Mouse (Mus musculus) kidney, postnatal 0 days (tissue): Measurements from ENCODE around the gene Trcg1. TPM values are rescaled to one million over a fixed set of nuclear protein-coding genes. Genes with fewer than 3 reads are reported as not detected.

Experiments
- ATAC-seq: fragments of 200-750 bp; cut with Nextera tagmentation; replicated peaks from 2 replicates; pipeline ENCODE4 v1.8.0; 2017; ENCODE audit warnings: low read depth, moderate number of reproducible peaks, moderate TSS enrichment, moderate library complexity; ENCODE audit not compliant: low FRiP score
- DNase-seq: peaks from one replicate; pipeline ENCODE4 v3.0.0-alpha.2; 2016; ENCODE audit warnings: low spot score
- H3K27ac ChIP-seq: fragments of 300-500 bp; sonication (generic); 2 replicates; pipeline ENCODE4 v1.5.1; 2014; ENCODE audit warnings: mild to moderate bottlenecking
- H3K27me3 ChIP-seq: fragments of 300-500 bp; sonication (generic); 2 replicates; pipeline ENCODE4 v1.6.1; 2014; ENCODE audit warnings: low read length, mixed read lengths; ENCODE audit not compliant: insufficient read depth
- H3K36me3 ChIP-seq: fragments of 300-500 bp; sonication (generic); 2 replicates; pipeline ENCODE4 v1.6.1; 2014; ENCODE audit warnings: low read length, mixed read lengths; ENCODE audit not compliant: insufficient read depth
- H3K4me1 ChIP-seq: fragments of 300-500 bp; sonication (generic); replicated peaks from 2 replicates; pipeline ENCODE4 v1.6.1; 2014; ENCODE audit warnings: antibody characterized with exemption, low read length, mixed read lengths; ENCODE audit not compliant: insufficient read depth
- H3K4me2 ChIP-seq: fragments of 300-500 bp; sonication (generic); 2 replicates; pipeline ENCODE4 v1.6.1; 2014; ENCODE audit warnings: mild to moderate bottlenecking, low read length, moderate library complexity, mixed read lengths
- H3K4me3 ChIP-seq: fragments of 300-500 bp; sonication (generic); replicated peaks from 2 replicates; pipeline ENCODE4 v1.5.1; 2014; ENCODE audit warnings: low read depth, low read length
- H3K9ac ChIP-seq: fragments of 300-500 bp; sonication (generic); 2 replicates; pipeline ENCODE4 v1.6.1; 2014; ENCODE audit warnings: low read depth, low read length
- H3K9me3 ChIP-seq: fragments of 300-500 bp; sonication (generic); replicated peaks from 2 replicates; pipeline ENCODE4 v1.6.1; 2016; ENCODE audit warnings: low read length, inconsistent platforms, mixed read lengths
- CTCF ChIP-seq: IDR thresholded peaks from 2 replicates; pipeline ENCODE4 v1.5.1; 2016; ENCODE audit warnings: antibody characterized with exemption, low read depth, mild to moderate bottlenecking, moderate library complexity
- whole genome bisulfite sequencing: fragments of 180-500 bp; shearing (Covaris S2); extraction: QIAGEN DNeasy Blood & Tissue Kit; methylation state at CpG from one replicate; pipeline ENCODE4 v1.1.7; 2014; 5-methylcytosine and 5-hydroxymethylcytosine counted together
- polyA plus RNA-seq: library from polyadenylated mRNA; unstranded; fragments of >200 nt; fragmentation: Nextera tagmentation; extraction: Ambion mirVana; gene quantifications from 2 replicates; pipeline ENCODE4 v1.2.1, GENCODE M21; 2015

Trcg1 gene
- polyA plus RNA-seq, 1 experiment from 2014 or later: 0.04 TPM

DNA sequence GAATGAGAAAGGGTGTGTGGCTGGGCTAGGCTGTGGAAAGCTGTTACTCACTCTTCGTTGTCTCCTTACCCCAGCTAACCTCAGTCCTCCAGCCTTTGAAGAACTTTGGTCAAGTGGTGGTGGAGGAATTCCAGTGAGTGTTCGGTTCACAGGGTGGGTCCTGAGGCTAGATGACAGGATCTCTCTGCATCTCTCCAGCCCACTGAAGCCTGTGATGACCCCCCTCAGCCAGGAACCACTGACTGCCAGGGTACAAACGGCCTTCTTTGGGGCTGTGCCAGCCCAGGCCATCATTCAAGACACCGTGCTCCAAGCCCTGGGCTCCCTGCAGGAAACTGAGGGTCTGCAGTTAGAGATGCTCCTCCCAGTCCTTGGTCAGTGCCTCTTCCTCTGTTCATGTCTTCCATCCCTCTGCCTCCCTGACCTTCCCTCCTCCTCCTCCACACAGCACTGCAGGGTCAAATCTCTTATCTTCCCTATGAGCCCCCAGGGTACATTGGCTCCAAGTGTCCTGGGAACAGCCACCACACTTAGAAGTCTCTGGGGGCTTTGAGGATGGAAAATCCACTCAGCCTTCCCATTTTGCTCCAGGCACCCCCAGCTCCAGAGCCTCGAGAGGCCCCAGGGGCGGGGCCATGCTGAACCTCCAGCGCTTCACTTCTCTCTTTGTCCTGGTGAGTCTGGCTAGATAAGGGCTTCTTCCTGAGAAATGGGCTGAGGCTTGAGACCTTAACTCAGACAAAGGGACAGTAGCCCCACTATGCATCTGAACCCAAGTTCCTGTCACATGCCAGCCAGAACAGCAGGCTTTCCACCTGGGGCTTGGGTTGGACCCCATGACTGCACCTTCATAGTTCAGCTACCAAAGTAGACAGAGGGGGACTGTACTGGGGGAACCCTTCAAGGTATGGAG lies 11.9 kb downstream of the Trcg1 start:
- Histone ChIP-seq H3K27ac (no peak overlapping the region), H3K9ac (no peak overlapping the region), H3K9me3 (no peaks in the 10 kb centered on the region), H3K4me1 (0 out of 2 replicates have a peak, but pooled peaks cover 4% of the 10 kb centered on the region), H3K36me3 (0 out of 2 replicates have a peak, but pooled peaks cover 12% of the 10 kb centered on the region), H3K4me2 (no peak overlapping the region), H3K27me3 (no peaks in the 10 kb centered on the region), H3K4me3 (no peak overlapping the region)
- DNase-seq (no peak), ATAC-seq (no peak)
- no peak for TF ChIP-seq CTCF
- 59% methylated on average over 7 of the region's 7 CpGs for WGBS

DNA sequence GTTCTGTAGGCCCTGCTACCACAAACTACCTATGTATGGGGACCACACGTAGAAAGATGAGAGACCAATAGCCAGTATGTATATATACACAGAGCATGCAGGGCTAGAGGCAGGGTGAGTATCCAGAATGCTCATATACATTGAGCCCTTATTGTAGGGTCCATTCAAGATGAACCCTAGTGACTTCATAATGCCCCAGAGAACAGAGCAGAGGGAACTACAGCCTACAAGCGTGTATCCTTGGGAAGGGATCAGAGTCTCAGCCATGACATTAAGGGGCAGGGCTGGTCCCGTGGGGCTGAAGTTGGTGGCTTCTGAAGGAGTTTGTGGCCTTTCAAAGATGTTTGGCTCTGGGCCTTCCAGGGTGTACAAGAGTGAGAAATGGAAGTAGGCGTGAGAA lies 13.7 kb downstream of the Trcg1 start:
- H3K27ac ChIP-seq: no peak overlapping the region
- no peaks in the 10 kb centered on the region for H3K27me3 ChIP-seq
- H3K4me3 ChIP-seq: no peak overlapping the region
- ATAC-seq: no peak
- TF ChIP-seq CTCF: no peak
- WGBS: 94% methylated on average over 4 of the region's 4 CpGs
- H3K9me3 ChIP-seq: no peaks in the 10 kb centered on the region
- H3K36me3 ChIP-seq: 0 out of 2 replicates have a peak, but pooled peaks cover 18% of the 10 kb centered on the region
- H3K4me1 ChIP-seq: 0 out of 2 replicates have a peak, but pooled peaks cover 4% of the 10 kb centered on the region
- no peak overlapping the region for H3K4me2 ChIP-seq
- no peak for DNase-seq
- no peak overlapping the region for H3K9ac ChIP-seq

DNA sequence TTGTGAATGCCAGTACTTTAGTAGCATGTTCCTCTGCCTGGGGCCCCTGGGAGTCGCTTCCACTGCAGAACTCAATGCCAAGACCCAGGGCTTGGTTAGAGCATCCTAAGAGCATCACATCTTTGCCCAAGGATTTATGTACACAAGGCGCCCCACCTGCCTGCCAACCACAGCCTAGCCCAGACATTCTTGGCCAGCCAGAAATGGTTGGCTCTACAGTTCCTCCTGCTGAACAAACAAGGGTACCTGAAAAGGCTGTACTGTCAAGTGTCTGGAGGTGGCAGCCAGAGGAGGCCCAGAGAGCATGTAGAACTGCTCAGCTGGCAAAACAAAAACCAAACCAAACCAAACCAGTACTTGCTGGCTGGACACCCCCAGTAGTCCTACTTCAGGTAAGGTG lies 14.8 kb downstream of the Trcg1 start:
- DNase-seq (no peak), ATAC-seq (no peak)
- WGBS: 96% methylated on average over 2 of the region's 2 CpGs
- H3K27me3 ChIP-seq: no peaks in the 10 kb centered on the region
- H3K9me3 ChIP-seq: no peaks in the 10 kb centered on the region
- no peak overlapping the region for H3K9ac ChIP-seq
- 0 out of 2 replicates have a peak, but pooled peaks cover 4% of the 10 kb centered on the region for H3K4me1 ChIP-seq
- H3K4me2 ChIP-seq: no peak overlapping the region
- H3K4me3 ChIP-seq: no peak overlapping the region
- H3K27ac ChIP-seq: no peak overlapping the region
- no peak for TF ChIP-seq CTCF
- H3K36me3 ChIP-seq: peaks cover 28% of the 10 kb centered on the region; the same call in 1 of the 2 replicates

DNA sequence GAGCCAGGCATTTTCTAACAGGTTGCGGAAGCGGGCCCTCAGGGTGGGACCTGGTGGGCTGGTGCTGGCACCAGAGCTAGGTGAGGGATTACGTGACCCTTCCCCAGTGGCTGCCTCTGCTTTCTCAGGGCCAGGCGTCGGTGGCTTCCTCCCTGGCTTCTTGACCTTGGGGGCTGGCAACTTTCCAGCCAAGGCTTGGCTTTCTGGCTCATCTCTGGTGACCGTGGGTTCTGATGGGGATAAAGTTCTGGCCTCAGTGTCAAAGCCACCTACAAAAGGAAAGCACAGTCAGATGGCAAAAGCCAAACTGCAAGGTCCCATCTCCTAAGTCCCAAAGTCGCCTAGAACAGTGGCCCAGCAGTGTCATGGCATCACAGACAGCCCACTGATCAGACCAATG lies 17.7 kb downstream of the Trcg1 start:
- Histone ChIP-seq H3K4me3 (no peak overlapping the region), H3K9me3 (no peaks in the 10 kb centered on the region)

DNA sequence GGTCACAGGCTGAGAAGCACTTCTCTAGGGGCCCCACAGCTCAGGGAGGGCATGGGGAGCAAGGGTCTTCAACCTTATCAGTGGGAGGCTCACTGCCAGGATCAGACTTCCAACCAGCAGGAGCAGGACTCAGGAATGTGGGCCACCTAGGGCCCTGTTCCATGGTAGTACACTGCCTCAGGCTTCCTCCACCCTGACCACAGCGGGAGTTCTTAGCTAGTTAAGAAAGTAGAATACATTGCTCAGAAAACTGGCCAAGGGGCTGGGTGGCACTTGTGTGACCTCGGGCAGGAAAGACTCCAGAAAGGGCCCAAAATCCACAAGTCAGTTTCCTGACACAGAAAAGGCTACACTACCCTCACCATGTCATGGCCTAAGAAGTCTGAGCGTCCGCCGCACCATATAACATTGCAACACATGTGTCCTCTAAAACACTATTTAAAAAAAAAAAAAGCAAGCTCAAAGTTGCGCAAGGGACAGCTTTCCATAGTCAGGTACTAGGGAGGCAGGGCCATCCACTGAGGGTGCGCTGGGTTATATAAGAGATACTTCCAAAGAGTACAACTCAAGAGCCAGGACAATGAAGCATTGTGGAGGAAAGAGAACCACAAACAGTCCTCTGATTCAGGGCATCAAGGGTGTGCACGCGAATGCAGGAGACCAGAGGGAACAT lies 18.6 kb downstream of the Trcg1 start:
- H3K36me3 ChIP-seq: peaks cover 52% of the 10 kb centered on the region
- H3K4me3 ChIP-seq: no peak overlapping the region
- 0 out of 2 replicates have a peak, but pooled peaks cover under 1% of the 10 kb centered on the region for H3K4me1 ChIP-seq
- no peak for ATAC-seq
- no peak for TF ChIP-seq CTCF
- no peak overlapping the region for H3K9ac ChIP-seq
- 88% methylated on average over 9 of the region's 9 CpGs for WGBS
- DNase-seq: no peak
- no peaks in the 10 kb centered on the region for H3K27me3 ChIP-seq
- no peak overlapping the region for H3K27ac ChIP-seq
- no peak overlapping the region for H3K4me2 ChIP-seq
- H3K9me3 ChIP-seq: no peaks in the 10 kb centered on the region

More for the DNA sequence above, 17.7 kb downstream of the Trcg1 start:
- H3K9ac ChIP-seq: no peak overlapping the region
- no peak for TF ChIP-seq CTCF
- peaks cover 52% of the 10 kb centered on the region for H3K36me3 ChIP-seq
- H3K4me1 ChIP-seq: no peaks in the 10 kb centered on the region
- 81% methylated on average over 7 of the region's 7 CpGs for WGBS
- DNase-seq (no peak), ATAC-seq (no peak)
- no peak overlapping the region for H3K4me2 ChIP-seq
- H3K27ac ChIP-seq: no peak overlapping the region
- no peaks in the 10 kb centered on the region for H3K27me3 ChIP-seq

DNA sequence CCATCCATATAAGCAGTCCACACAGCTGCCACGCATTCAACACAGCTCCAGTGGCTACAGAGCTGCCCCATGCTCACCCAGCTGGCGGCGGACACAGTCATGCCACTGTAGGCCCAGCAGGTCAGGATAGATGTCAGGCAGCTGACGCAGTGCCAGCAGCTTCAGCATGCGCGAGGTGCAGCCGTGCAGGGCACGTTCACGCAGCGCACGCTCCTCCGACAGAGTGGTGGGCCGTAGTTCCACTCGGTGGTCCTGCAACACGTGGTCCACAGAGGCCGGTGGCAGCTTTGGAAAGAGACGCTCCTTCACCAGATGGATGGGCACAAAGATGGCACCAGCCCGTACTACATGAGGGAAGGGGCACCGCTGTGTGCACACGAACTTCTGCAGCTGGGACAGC lies 20.0 kb downstream of the Trcg1 start:
- no peak for ATAC-seq
- Histone ChIP-seq H3K9me3 (no peaks in the 10 kb centered on the region), H3K27ac (no peak overlapping the region), H3K9ac (no peak overlapping the region), H3K27me3 (no peaks in the 10 kb centered on the region), H3K4me2 (no peak overlapping the region), H3K4me1 (peaks cover 14% of the 10 kb centered on the region), H3K36me3 (peaks cover 52% of the 10 kb centered on the region), H3K4me3 (no peak overlapping the region)
- no peak for TF ChIP-seq CTCF
- WGBS: 90% methylated on average over 20 of the region's 20 CpGs
- no peak for DNase-seq
